Mouse (Mus musculus) adrenal gland, adult 10 weeks (tissue): ENCODE measurements around the gene Nudt8. TPM values are rescaled to one million over a fixed set of nuclear protein-coding genes. Genes with fewer than 3 reads are reported as not detected.

Experiments
- polyA plus RNA-seq: library from polyadenylated mRNA; stranded (reverse); fragments of 350-450 nt; fragmentation: Illumina TruSeq; extraction: RNeasy Lipid Tissue Mini Kit (QIAGEN cat#74804); gene quantifications from one replicate; pipeline ENCODE4 v1.2.3, GENCODE M21; 2014; ENCODE audit warnings: low read depth, low replicate concordance

The Nudt8 gene
- not detected for polyA plus RNA-seq

GRCm38 (mm10) chr19:4000119-4000900, at the start of gene Nudt8, which contains the start of gene Gm49405:
TSS of gene Nudt8 (plus strand) at chr19:4000580.
TSS of gene Gm49405 (plus strand) at chr19:4000626.

GRCm38 (mm10) chr19:3958470-3958869, 41.9 kb upstream of the Nudt8 start, which contains the start of gene Aldh3b3:
TSS of gene Aldh3b3 (plus strand) at chr19:3958645.

GRCm38 (mm10) chr19:3972229-3972628, 28.2 kb upstream of the Nudt8 start, which contains the start of gene Aldh3b2:
TSS of gene Aldh3b2 (plus strand) at chr19:3972328.

GRCm38 (mm10) chr19:3986334-3986733, 14.0 kb upstream of the Nudt8 start, which contains the start of gene Acy3:
TSS of gene Acy3 (plus strand) at chr19:3986570.

GRCm38 (mm10) chr19:3992416-3992815, 8.0 kb upstream of the Nudt8 start, which contains the start of gene Tbx10:
TSS of gene Tbx10 (plus strand) at chr19:3992752.

GRCm38 (mm10) chr19:4003112-4003511, 2.7 kb downstream of the Nudt8 start, which contains the start of gene Doc2g:
TSS of gene Doc2g (plus strand) at chr19:4003313.

GRCm38 (mm10) chr19:4012432-4013022, 12.1 kb downstream of the Nudt8 start, which contains the start of gene Ndufv1:
TSS of gene Ndufv1 (minus strand) at chr19:4012806.

GRCm38 (mm10) chr19:4037788-4038232, 37.4 kb downstream of the Nudt8 start, which contains the start of gene Gstp1:
TSS of gene Gstp1 (minus strand) at chr19:4037985.

GRCm38 (mm10) chr19:4045966-4046865, 45.8 kb downstream of the Nudt8 start, which contains the start of gene Gstp2:
TSS of gene Gstp2 (minus strand) at chr19:4046023.

Other genes starting within 250 kb of the Nudt8 start
- 203 TPM for gene Kmt5b, start 233.2 kb upstream of the Nudt8 start, polyA plus RNA-seq
- gene Chka, start 148.8 kb upstream of the Nudt8 start, polyA plus RNA-seq, result 119 TPM
- gene Tcirg1, start 93.4 kb upstream of the Nudt8 start, polyA plus RNA-seq, result 2.0 TPM
- 10.0 TPM for gene Ndufs8, start 87.8 kb upstream of the Nudt8 start, polyA plus RNA-seq
- 9.5 TPM for gene Aldh3b1, start 70.8 kb upstream of the Nudt8 start, polyA plus RNA-seq
- gene Unc93b1, start 65.4 kb upstream of the Nudt8 start, polyA plus RNA-seq, result 2.3 TPM
- not detected for gene Aldh3b3, start 41.9 kb upstream of the Nudt8 start, polyA plus RNA-seq
- gene Aldh3b2, start 28.3 kb upstream of the Nudt8 start, polyA plus RNA-seq, result 0.99 TPM
- 3.2 TPM for gene Acy3, start 14.0 kb upstream of the Nudt8 start, polyA plus RNA-seq
- not detected for gene Tbx10, start 7.8 kb upstream of the Nudt8 start, polyA plus RNA-seq
- gene Gm49405, start within 50 bp of the Nudt8 start, polyA plus RNA-seq, result not detected
- not detected for gene Doc2g, start 2.7 kb downstream of the Nudt8 start, polyA plus RNA-seq
- gene Ndufv1, start 12.2 kb downstream of the Nudt8 start, polyA plus RNA-seq, result 6.6 TPM
- gene Gstp1, start 37.4 kb downstream of the Nudt8 start, polyA plus RNA-seq, result 19.5 TPM
- 9.4 TPM for gene Gstp2, start 45.4 kb downstream of the Nudt8 start, polyA plus RNA-seq
- gene Gstp3, start 59.0 kb downstream of the Nudt8 start, polyA plus RNA-seq, result not detected
- gene Cabp2, start 81.0 kb downstream of the Nudt8 start, polyA plus RNA-seq, result not detected
- gene Cdk2ap2, start 96.6 kb downstream of the Nudt8 start, polyA plus RNA-seq, result 1.1 TPM
- 0.87 TPM for gene Pitpnm1, start 99.4 kb downstream of the Nudt8 start, polyA plus RNA-seq
- 1.1 TPM for gene Aip, start 125.3 kb downstream of the Nudt8 start, polyA plus RNA-seq
- gene Gpr152, start 139.2 kb downstream of the Nudt8 start, polyA plus RNA-seq, result not detected
- gene Cabp4, start 143.5 kb downstream of the Nudt8 start, polyA plus RNA-seq, result not detected
- 31.5 TPM for gene Coro1b, start 148.0 kb downstream of the Nudt8 start, polyA plus RNA-seq
- gene Ptprcap, start 153.0 kb downstream of the Nudt8 start, polyA plus RNA-seq, result 3.5 TPM
- gene Rps6kb2, start 162.8 kb downstream of the Nudt8 start, polyA plus RNA-seq, result 3.1 TPM
- gene Carns1, start 174.9 kb downstream of the Nudt8 start, polyA plus RNA-seq, result 0.93 TPM
- not detected for gene Tbc1d10c, start 190.7 kb downstream of the Nudt8 start, polyA plus RNA-seq
- gene Ppp1ca, start 191.5 kb downstream of the Nudt8 start, polyA plus RNA-seq, result 103 TPM
- gene Rad9a, start 201.1 kb downstream of the Nudt8 start, polyA plus RNA-seq, result 3.1 TPM
- gene Clcf1, start 213.7 kb downstream of the Nudt8 start, polyA plus RNA-seq, result 0.70 TPM
- not detected for gene AC109138.7, start 213.8 kb downstream of the Nudt8 start, polyA plus RNA-seq
- gene Pold4, start 231.3 kb downstream of the Nudt8 start, polyA plus RNA-seq, result not detected